Mouse (Mus musculus) right cerebral cortex, postnatal 36 days (tissue): ENCODE measurements at regions not wholly inside any gene's neighbourhood (a gene's known extent, or its start where the extent isn't known, plus 50 kb on each side); places are given as distances from the start of the nearest gene placed in this dataset.

Experiments used
- DNase-seq, 2 experiments: peaks; one replicate each; pipeline ENCODE4 v3.0.0; 2022; ENCODE audit warnings: low spot score in 2 of 2, mixed read lengths in 1 of 2

DNA sequence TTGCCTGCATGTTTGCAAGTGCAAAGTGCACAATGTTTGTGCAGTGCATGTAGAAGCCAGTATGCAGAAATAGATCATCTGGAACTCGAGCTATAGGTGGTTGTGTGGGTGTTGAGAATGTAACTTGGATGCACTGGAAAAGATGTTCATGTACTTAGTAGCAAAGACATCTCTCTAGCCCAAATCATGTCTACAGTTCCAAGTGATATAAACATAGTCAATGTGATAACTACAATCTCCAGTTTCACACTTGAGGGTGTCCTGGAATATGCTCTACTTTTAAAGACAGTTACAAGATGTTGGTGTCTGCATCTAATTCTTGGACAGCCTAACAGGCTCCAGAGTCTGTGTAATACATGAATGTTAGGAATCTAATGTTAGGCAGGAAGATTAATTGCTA is 657.4 kb downstream of the Nsun3 start:
- peak in 1 of 2 experiments; percentile 12 for DNase-seq

DNA sequence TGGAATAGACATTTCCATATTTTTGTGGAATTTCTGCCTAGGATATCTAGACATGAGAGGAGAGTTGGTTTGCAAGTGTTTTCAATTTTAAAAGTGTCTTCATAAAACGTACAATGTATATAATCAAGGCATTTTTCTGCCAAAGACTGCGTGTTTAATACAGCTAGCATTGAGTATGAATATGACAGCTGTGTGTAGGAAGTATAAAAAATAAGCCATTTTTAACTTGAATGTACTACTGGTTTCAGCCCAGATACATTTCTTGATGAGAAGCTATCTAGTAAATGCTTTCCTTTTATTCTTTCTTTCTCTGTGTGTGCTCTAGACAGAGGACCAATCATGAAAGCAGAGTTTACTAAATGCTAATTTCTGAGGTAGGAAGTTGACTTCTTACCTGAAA is 658.5 kb downstream of the Nsun3 start:
- DNase-seq = no peak

GRCm38 (mm10) chr16:62125779-62126178 is 660.8 kb downstream of the Nsun3 start:
- no peak for DNase-seq
